Mouse (Mus musculus): ENCODE measurements around the gene Telo2. TPM values are rescaled to one million over a fixed set of nuclear protein-coding genes. Genes with fewer than 3 reads are reported as not detected.

Gene Telo2
- polyA plus RNA-seq, 1 experiment, result 39.5 TPM

DNA sequence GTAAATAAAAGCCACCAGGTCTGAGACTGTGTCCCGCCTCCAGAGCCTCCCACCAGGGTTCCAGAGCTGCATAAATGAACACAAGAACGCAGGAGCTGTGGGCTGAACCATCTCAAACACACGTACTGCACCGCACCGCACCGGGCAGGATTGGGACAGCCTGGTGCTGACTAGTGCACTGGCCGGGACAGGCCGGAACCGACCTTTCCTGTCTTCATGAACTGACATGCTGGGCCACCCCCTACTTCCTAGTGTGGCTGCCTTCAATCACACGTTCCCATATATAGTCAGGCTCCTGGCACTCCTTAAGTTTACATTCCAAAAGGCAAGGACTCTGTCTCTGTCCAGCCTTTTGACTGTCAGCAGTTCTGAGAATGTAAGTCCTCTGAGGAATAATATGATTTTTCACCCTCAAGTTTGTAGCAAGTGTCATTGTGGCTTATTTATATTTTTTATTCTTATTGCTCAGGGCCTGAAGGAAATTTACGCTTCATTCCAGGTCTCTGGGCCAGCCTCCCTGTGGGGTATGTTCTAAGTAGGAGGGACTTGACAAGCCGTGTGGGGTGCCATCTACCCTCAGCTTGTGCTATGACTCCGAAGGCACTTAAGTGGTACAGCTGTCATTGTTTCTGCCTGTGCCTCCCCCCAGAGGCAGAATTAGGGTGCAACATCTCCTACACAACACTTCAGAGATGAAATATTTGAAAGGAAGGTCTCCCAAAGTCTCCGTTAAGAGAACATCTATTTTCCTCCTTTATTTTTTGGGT, 33.5 kb downstream of the Telo2 start:
- Histone ChIP-seq H3K4me1 (ENCODE audit: control insufficient read depth, insufficient read depth, low read length) (peaks cover 9% of the 10 kb centered on the region), H3K27me3 (ENCODE audit: control insufficient read depth, insufficient read depth, low read length) (no peaks in the 10 kb centered on the region), H3K4me3 (replicated peaks; ENCODE audit: insufficient read depth, low read depth, low read length) (no peak overlapping the region), H3K27ac (ENCODE audit: insufficient read depth, low read length) (no peak overlapping the region)
- WGBS, result 70% methylated on average over 14 of the region's 14 CpGs
- DNase-seq, result no peak
- no peak for TF ChIP-seq POLR2A (IDR thresholded peaks at IDR 0.05; ENCODE audit: borderline replicate concordance, insufficient read depth, low read length)
- TF ChIP-seq CTCF (IDR thresholded peaks at IDR 0.05; ENCODE audit: borderline replicate concordance, insufficient read depth, low read depth, low read length), result 0 out of 2 replicates have a peak, but pooled peaks have one; percentile 7

DNA sequence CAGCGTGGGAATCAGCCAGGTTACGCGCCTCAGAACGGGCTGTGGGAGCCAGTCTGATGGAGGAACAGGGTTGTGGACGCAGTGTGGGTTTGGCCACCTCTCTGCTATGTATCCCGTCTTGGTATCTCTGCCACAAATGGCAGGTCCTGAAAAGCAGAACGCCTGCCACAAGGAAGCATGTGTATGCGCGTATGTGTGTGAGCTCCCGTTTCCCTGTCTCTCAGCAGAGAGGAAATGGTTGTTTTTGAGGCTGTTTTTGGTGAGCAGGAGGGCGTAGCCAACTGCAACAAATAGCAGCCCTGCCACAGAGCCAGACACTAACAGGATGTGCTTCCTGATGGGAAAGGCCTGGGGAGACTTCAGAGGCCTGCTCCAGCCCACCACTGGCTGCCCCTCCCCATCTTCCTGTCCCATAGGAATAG, 34.8 kb downstream of the Telo2 start:
- Histone ChIP-seq H3K4me3 (replicated peaks; ENCODE audit: insufficient read depth, low read depth, low read length) (no peak overlapping the region), H3K27ac (ENCODE audit: insufficient read depth, low read length) (no peak overlapping the region), H3K27me3 (ENCODE audit: control insufficient read depth, insufficient read depth, low read length) (no peaks in the 10 kb centered on the region), H3K4me1 (ENCODE audit: control insufficient read depth, insufficient read depth, low read length) (peaks cover 20% of the 10 kb centered on the region)
- 84% methylated on average over 11 of the region's 11 CpGs for WGBS
- TF ChIP-seq POLR2A (IDR thresholded peaks at IDR 0.05; ENCODE audit: borderline replicate concordance, insufficient read depth, low read length), result no peak
- TF ChIP-seq CTCF (IDR thresholded peaks at IDR 0.05; ENCODE audit: borderline replicate concordance, insufficient read depth, low read depth, low read length), result no peak
- no peak for DNase-seq

- 88% methylated on average over 13 of the region's 13 CpGs for WGBS
- no peaks in the 10 kb centered on the region for H3K27me3 ChIP-seq (ENCODE audit: control insufficient read depth, insufficient read depth, low read length)
- DNase-seq, result no peak
- no peak overlapping the region for H3K27ac ChIP-seq (ENCODE audit: insufficient read depth, low read length)
- TF ChIP-seq POLR2A (IDR thresholded peaks at IDR 0.05; ENCODE audit: borderline replicate concordance, insufficient read depth, low read length) (no peak), CTCF (IDR thresholded peaks at IDR 0.05; ENCODE audit: borderline replicate concordance, insufficient read depth, low read depth, low read length) (no peak)
- peak overlapping the region; percentile 11 for H3K4me3 ChIP-seq (replicated peaks; ENCODE audit: insufficient read depth, low read depth, low read length)
- H3K4me1 ChIP-seq (ENCODE audit: control insufficient read depth, insufficient read depth, low read length), result peaks cover 20% of the 10 kb centered on the region
Observed at GRCm38 (mm10) chr17:25080210-25080609, 35.6 kb downstream of the Telo2 start.

DNA sequence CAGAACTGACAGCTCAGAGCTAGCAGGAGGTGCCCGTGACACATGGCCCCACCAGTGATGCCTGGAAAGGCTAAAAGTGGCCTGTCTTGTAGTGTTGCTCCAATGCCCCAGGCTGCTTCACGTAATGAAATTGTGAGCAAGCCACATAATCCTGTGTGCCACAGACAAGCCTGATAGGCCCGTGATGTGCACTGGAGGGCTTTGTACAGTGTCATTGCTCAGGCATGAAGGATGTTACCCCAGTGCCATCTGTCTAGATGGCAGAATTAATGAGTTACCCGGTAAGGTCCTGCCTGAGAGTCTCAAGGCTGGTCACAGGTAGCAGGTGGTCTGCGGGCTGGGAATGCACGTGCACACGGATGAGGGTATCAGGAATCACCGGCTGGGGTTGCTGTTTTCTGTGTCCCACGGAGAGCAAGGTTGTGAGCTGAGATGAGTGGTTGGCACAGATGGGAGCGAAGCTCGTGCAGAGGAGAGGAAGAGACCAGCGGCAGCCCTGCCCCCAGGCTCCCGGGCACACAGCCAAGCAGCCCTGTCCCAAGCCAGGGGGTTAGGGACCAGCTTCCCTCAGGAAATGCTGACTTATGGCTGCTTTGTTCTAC, 37.9 kb downstream of the Telo2 start:
- Histone ChIP-seq H3K4me1 (ENCODE audit: control insufficient read depth, insufficient read depth, low read length) (peaks cover 20% of the 10 kb centered on the region), H3K27me3 (ENCODE audit: control insufficient read depth, insufficient read depth, low read length) (no peaks in the 10 kb centered on the region), H3K27ac (ENCODE audit: insufficient read depth, low read length) (peak overlapping the region; percentile 23), H3K4me3 (replicated peaks; ENCODE audit: insufficient read depth, low read depth, low read length) (peak overlapping the region; percentile 4)
- DNase-seq, result peak; percentile 68 to 73
- TF ChIP-seq CTCF (IDR thresholded peaks at IDR 0.05; ENCODE audit: borderline replicate concordance, insufficient read depth, low read depth, low read length) (no peak), POLR2A (IDR thresholded peaks at IDR 0.05; ENCODE audit: borderline replicate concordance, insufficient read depth, low read length) (no peak)
- 3% methylated on average over 13 of the region's 13 CpGs for WGBS

- Histone ChIP-seq H3K27me3 (ENCODE audit: control insufficient read depth, insufficient read depth, low read length) (no peaks in the 10 kb centered on the region), H3K4me1 (ENCODE audit: control insufficient read depth, insufficient read depth, low read length) (peaks cover 20% of the 10 kb centered on the region), H3K4me3 (replicated peaks; ENCODE audit: insufficient read depth, low read depth, low read length) (no peak overlapping the region), H3K27ac (ENCODE audit: insufficient read depth, low read length) (peak overlapping the region; percentile 23)
- DNase-seq, result peak; percentile 51 to 67
- WGBS, result 9% methylated on average over 4 of the region's 4 CpGs
- TF ChIP-seq POLR2A (IDR thresholded peaks at IDR 0.05; ENCODE audit: borderline replicate concordance, insufficient read depth, low read length) (no peak), CTCF (IDR thresholded peaks at IDR 0.05; ENCODE audit: borderline replicate concordance, insufficient read depth, low read depth, low read length) (no peak)
Observed at GRCm38 (mm10) chr17:25076906-25077305, 38.9 kb downstream of the Telo2 start.

DNA sequence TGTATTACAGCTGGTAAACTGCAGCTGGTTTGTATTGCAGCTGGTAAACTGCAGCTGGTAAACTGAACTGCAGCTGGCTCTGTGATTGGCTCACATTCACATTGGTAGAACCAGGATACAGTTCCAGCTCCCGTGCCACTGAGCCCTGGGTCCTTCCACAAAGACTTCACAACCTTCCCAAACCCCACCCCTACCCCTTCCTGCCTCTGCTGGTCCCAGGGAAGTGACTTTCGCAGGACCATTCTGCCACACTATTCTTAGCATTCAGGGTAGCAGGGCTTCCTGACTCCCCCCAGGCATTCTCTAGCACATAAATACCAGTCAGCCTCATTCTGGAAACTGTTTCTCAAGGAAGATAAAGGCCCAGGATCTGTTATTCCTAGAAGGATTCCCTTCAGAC, 47.1 kb downstream of the Telo2 start:
- H3K4me1 ChIP-seq (ENCODE audit: control insufficient read depth, insufficient read depth, low read length), result no peaks in the 10 kb centered on the region
- H3K27me3 ChIP-seq (ENCODE audit: control insufficient read depth, insufficient read depth, low read length), result no peaks in the 10 kb centered on the region
- TF ChIP-seq POLR2A (IDR thresholded peaks at IDR 0.05; ENCODE audit: borderline replicate concordance, insufficient read depth, low read length) (no peak), CTCF (IDR thresholded peaks at IDR 0.05; ENCODE audit: borderline replicate concordance, insufficient read depth, low read depth, low read length) (no peak)
- no peak for DNase-seq
- WGBS, result 76% methylated on average over 2 of the region's 2 CpGs
- no peak overlapping the region for H3K27ac ChIP-seq (ENCODE audit: insufficient read depth, low read length)
- H3K4me3 ChIP-seq (replicated peaks; ENCODE audit: insufficient read depth, low read depth, low read length), result no peak overlapping the region

- no peak overlapping the region for H3K27ac ChIP-seq (ENCODE audit: insufficient read depth, low read length)
- H3K27me3 ChIP-seq (ENCODE audit: control insufficient read depth, insufficient read depth, low read length), result no peaks in the 10 kb centered on the region
- H3K4me3 ChIP-seq (replicated peaks; ENCODE audit: insufficient read depth, low read depth, low read length), result no peak overlapping the region
- no peak for DNase-seq
- WGBS, result 78% methylated on average over 8 of the region's 8 CpGs
- no peak for TF ChIP-seq CTCF (IDR thresholded peaks at IDR 0.05; ENCODE audit: borderline replicate concordance, insufficient read depth, low read depth, low read length)
- no peak for TF ChIP-seq POLR2A (IDR thresholded peaks at IDR 0.05; ENCODE audit: borderline replicate concordance, insufficient read depth, low read length)
- H3K4me1 ChIP-seq (ENCODE audit: control insufficient read depth, insufficient read depth, low read length), result no peaks in the 10 kb centered on the region
Observed at GRCm38 (mm10) chr17:25067442-25067851, 48.3 kb downstream of the Telo2 start.

- TF ChIP-seq CTCF (IDR thresholded peaks at IDR 0.05; ENCODE audit: borderline replicate concordance, insufficient read depth, low read depth, low read length) (no peak), POLR2A (IDR thresholded peaks at IDR 0.05; ENCODE audit: borderline replicate concordance, insufficient read depth, low read length) (no peak)
- H3K27ac ChIP-seq (ENCODE audit: insufficient read depth, low read length), result no peak overlapping the region
Observed at GRCm38 (mm10) chr17:25066595-25066994, 49.2 kb downstream of the Telo2 start.

More at GRCm38 (mm10) chr17:25066595-25066994, 49.2 kb downstream of the Telo2 start:
- H3K27me3 ChIP-seq (ENCODE audit: control insufficient read depth, insufficient read depth, low read length), result no peaks in the 10 kb centered on the region
- H3K4me1 ChIP-seq (ENCODE audit: control insufficient read depth, insufficient read depth, low read length), result no peaks in the 10 kb centered on the region
- 89% methylated on average over 7 of the region's 7 CpGs for WGBS
- no peak overlapping the region for H3K4me3 ChIP-seq (replicated peaks; ENCODE audit: insufficient read depth, low read depth, low read length)
- DNase-seq, result no peak
